Mouse (Mus musculus) liver, postnatal 0 days (tissue): Measurements from ENCODE around the gene Hgd. TPM values are rescaled to one million over a fixed set of nuclear protein-coding genes. Genes with fewer than 3 reads are reported as not detected.

Experiments used
- ATAC-seq: fragments of 200-750 bp; cut with Nextera tagmentation; 2 replicates; pipeline ENCODE4 v1.8.0; 2017; ENCODE audit warnings: mild to moderate bottlenecking, moderate library complexity
- DNase-seq: peaks from one replicate; pipeline ENCODE4 v3.0.0-alpha.2; 2016
- H3K27ac ChIP-seq: fragments of 300-500 bp; sonication (generic); 2 replicates; pipeline ENCODE4 v1.5.1; 2014; ENCODE audit warnings: antibody characterized with exemption, moderate library complexity, mild to moderate bottlenecking, low read depth
- H3K27me3 ChIP-seq: fragments of 300-500 bp; sonication (generic); 2 replicates; pipeline ENCODE4 v1.6.1; 2014; ENCODE audit warnings: low read length, control low read depth, mixed read lengths; ENCODE audit not compliant: insufficient read depth
- H3K36me3 ChIP-seq: fragments of 300-500 bp; sonication (generic); replicated peaks from 2 replicates; pipeline ENCODE4 v1.6.1; 2014; ENCODE audit warnings: mild to moderate bottlenecking, control low read depth, low read length, moderate library complexity, mixed read lengths; ENCODE audit not compliant: insufficient read depth
- H3K4me1 ChIP-seq: fragments of 300-500 bp; sonication (generic); 2 replicates; pipeline ENCODE4 v1.6.1; 2014; ENCODE audit warnings: antibody characterized with exemption, mild to moderate bottlenecking, control low read depth; ENCODE audit not compliant: insufficient read depth
- H3K4me2 ChIP-seq: fragments of 300-500 bp; sonication (generic); 2 replicates; pipeline ENCODE4 v1.6.1; 2014; ENCODE audit warnings: low read depth, mild to moderate bottlenecking, low read length, moderate library complexity, mixed read lengths
- H3K4me3 ChIP-seq: fragments of 300-500 bp; sonication (generic); 2 replicates; pipeline ENCODE4 v1.5.1; 2014; ENCODE audit warnings: low read depth, low read length
- H3K9ac ChIP-seq: fragments of 300-500 bp; sonication (generic); replicated peaks from 2 replicates; pipeline ENCODE4 v1.6.1; 2014; ENCODE audit warnings: mild to moderate bottlenecking, moderate library complexity
- H3K9me3 ChIP-seq: fragments of 300-500 bp; sonication (generic); 2 replicates; pipeline ENCODE4 v1.6.1; 2016; ENCODE audit warnings: mild to moderate bottlenecking, control low read depth, low read length, mixed read lengths
- CTCF ChIP-seq: sonication (generic); IDR thresholded peaks from 2 replicates; pipeline ENCODE4 v1.5.1; 2016; ENCODE audit warnings: antibody characterized with exemption, low read depth
- EP300 ChIP-seq: IDR thresholded peaks from 2 replicates; pipeline ENCODE4 v1.6.1; 2016; ENCODE audit warnings: antibody characterized with exemption, low read depth, mild to moderate bottlenecking
- WGBS: fragments of 180-500 bp; shearing (Covaris S2); extraction: QIAGEN DNeasy Blood & Tissue Kit; methylation state at CpG from one replicate; pipeline ENCODE4 v1.1.7; 2014; ENCODE audit not compliant: insufficient replicate concordance; 5-methylcytosine and 5-hydroxymethylcytosine counted together
- polyA plus RNA-seq: library from polyadenylated mRNA; unstranded; fragments of >200 nt; fragmentation: Nextera tagmentation; extraction: Ambion mirVana; gene quantifications from 2 replicates; pipeline ENCODE4 v1.2.1, GENCODE M21; 2015

The Hgd gene
- polyA plus RNA-seq, 1 experiment from 2014 or later: 131 TPM

GRCm38 (mm10) chr16:37540776-37541175 is 39.2 kb upstream of the Hgd start:
- TF ChIP-seq EP300 (no peak), CTCF (no peak)
- Histone ChIP-seq H3K36me3 (peaks cover 6% of the 10 kb centered on the region), H3K4me2 (peak overlapping the region; percentile 75; the same call in 1 of the 2 replicates), H3K27ac (no peak overlapping the region), H3K4me1 (peaks cover 14% of the 10 kb centered on the region), H3K9ac (no peak overlapping the region), H3K27me3 (no peaks in the 10 kb centered on the region), H3K9me3 (no peaks in the 10 kb centered on the region), H3K4me3 (no peak overlapping the region)
- DNase-seq (no peak), ATAC-seq (no peak)
- WGBS: 84% methylated on average over 6 of the region's 6 CpGs

GRCm38 (mm10) chr16:37546312-37546711 is 33.6 kb upstream of the Hgd start:
- DNase-seq: no peak
- no peak overlapping the region for H3K27ac ChIP-seq
- H3K36me3 ChIP-seq: peaks cover 6% of the 10 kb centered on the region
- no peaks in the 10 kb centered on the region for H3K27me3 ChIP-seq
- H3K4me1 ChIP-seq: no peaks in the 10 kb centered on the region; the same call in 1 of the 2 replicates
- TF ChIP-seq EP300: no peak
- no peak for TF ChIP-seq CTCF
- H3K9me3 ChIP-seq: no peaks in the 10 kb centered on the region
- no peak overlapping the region for H3K4me2 ChIP-seq
- no peak for ATAC-seq
- H3K9ac ChIP-seq: no peak overlapping the region
- WGBS: 78% methylated on average over 5 of the region's 5 CpGs
- no peak overlapping the region for H3K4me3 ChIP-seq

DNA sequence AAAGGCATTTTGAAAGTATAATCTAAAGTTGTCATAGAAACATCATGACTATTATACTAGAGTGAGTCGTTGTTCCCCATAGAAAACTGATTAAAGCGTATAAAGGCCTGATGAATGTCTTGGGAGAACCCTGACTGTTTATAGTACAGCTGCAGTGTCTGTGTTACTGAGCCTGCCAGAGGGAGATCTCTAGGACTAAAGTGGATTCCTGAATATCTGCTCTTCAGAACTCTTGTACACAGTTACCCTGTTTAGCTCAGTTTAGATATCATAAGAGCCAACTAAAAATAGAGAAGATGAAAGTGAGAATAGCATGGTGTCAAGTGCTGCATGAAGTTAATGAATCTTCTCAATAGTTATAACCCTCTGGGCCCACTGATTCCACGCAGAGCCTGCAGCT is 29.7 kb upstream of the Hgd start:
- no peak for DNase-seq

GRCm38 (mm10) chr16:37550981-37551380 is 29.0 kb upstream of the Hgd start:
- H3K4me3 ChIP-seq: no peak overlapping the region
- no peaks in the 10 kb centered on the region for H3K4me1 ChIP-seq
- no peak overlapping the region for H3K4me2 ChIP-seq
- no peaks in the 10 kb centered on the region for H3K9me3 ChIP-seq
- H3K27ac ChIP-seq: no peak overlapping the region
- TF ChIP-seq CTCF (no peak), EP300 (no peak)
- no peak for ATAC-seq
- no peak overlapping the region for H3K9ac ChIP-seq
- WGBS: 81% methylated on average over 2 of the region's 2 CpGs
- H3K36me3 ChIP-seq: no peaks in the 10 kb centered on the region
- DNase-seq: no peak
- no peaks in the 10 kb centered on the region for H3K27me3 ChIP-seq

More for the DNA sequence above, 29.7 kb upstream of the Hgd start:
- H3K36me3 ChIP-seq: no peaks in the 10 kb centered on the region
- no peak overlapping the region for H3K4me2 ChIP-seq
- H3K9ac ChIP-seq: no peak overlapping the region
- TF ChIP-seq CTCF (no peak), EP300 (no peak)
- H3K4me3 ChIP-seq: no peak overlapping the region
- H3K4me1 ChIP-seq: no peaks in the 10 kb centered on the region
- H3K9me3 ChIP-seq: no peaks in the 10 kb centered on the region
- ATAC-seq: no peak
- H3K27me3 ChIP-seq: no peaks in the 10 kb centered on the region
- WGBS: 78% methylated on average over 3 of the region's 3 CpGs
- no peak overlapping the region for H3K27ac ChIP-seq

DNA sequence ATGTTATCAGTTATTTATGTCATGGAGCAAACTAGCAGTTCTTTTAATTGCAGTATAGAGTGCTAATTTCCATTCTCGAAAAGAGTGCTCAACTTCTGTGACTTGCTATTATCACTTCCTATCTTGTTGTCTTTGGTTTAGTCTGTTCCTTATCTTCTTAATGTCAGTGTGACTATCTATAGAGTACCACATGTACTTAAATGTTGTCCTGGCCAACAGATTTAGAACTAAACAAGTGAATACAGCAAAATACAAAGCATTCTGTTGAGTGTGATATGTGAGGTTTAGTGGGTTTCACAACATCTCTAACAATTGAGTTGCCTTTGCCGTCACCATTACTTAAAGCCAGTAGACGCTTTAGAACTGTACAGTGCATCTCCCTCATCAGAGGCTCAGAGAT is 27.1 kb upstream of the Hgd start:
- TF ChIP-seq EP300 (no peak), CTCF (no peak)
- 76% methylated on average over 3 of the region's 3 CpGs for WGBS
- no peaks in the 10 kb centered on the region for H3K27me3 ChIP-seq

DNA sequence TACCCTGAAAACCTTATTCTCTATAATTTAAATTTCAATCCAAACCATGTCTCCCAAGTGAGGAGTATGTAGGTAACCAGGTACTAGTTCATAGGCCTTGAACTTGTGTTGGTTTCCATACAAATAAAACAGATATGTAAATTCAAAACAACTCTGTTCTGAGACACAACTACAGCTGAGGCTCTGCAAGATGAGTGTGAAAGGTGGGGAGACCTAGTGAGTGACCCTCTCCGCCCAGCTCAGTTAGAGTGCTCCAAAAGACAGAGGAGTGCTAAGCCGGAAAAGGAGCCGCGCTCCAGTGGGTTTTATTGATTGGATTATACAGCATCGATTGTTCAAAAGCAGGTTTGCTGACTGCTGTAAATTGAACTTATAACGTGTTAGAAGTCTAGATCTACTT is 17.5 kb upstream of the Hgd start:
- H3K27me3 ChIP-seq: no peaks in the 10 kb centered on the region
- 88% methylated on average over 6 of the region's 6 CpGs for WGBS
- H3K9me3 ChIP-seq: no peaks in the 10 kb centered on the region
- DNase-seq (no peak), ATAC-seq (no peak)
- TF ChIP-seq EP300 (no peak), CTCF (no peak)
- no peak overlapping the region for H3K4me3 ChIP-seq
- no peak overlapping the region for H3K27ac ChIP-seq
- peaks cover 13% of the 10 kb centered on the region for H3K36me3 ChIP-seq
- H3K4me2 ChIP-seq: no peak overlapping the region
- H3K4me1 ChIP-seq: 0 out of 2 replicates have a peak, but pooled peaks cover 7% of the 10 kb centered on the region
- H3K9ac ChIP-seq: no peak overlapping the region

More for the DNA sequence above, 27.1 kb upstream of the Hgd start:
- Histone ChIP-seq H3K27ac (no peak overlapping the region), H3K4me1 (no peaks in the 10 kb centered on the region), H3K9me3 (no peaks in the 10 kb centered on the region), H3K4me2 (no peak overlapping the region), H3K4me3 (no peak overlapping the region), H3K9ac (no peak overlapping the region), H3K36me3 (peaks cover 8% of the 10 kb centered on the region)
- no peak for DNase-seq
- ATAC-seq: no peak

GRCm38 (mm10) chr16:37562961-37563360 is 17.0 kb upstream of the Hgd start:
- DNase-seq (no peak), ATAC-seq (no peak)
- no peaks in the 10 kb centered on the region for H3K27me3 ChIP-seq
- H3K36me3 ChIP-seq: peaks cover 7% of the 10 kb centered on the region; the same call in 1 of the 2 replicates
- 0 out of 2 replicates have a peak, but pooled peaks cover 7% of the 10 kb centered on the region for H3K4me1 ChIP-seq
- no peak overlapping the region for H3K4me3 ChIP-seq
- no peak overlapping the region for H3K27ac ChIP-seq
- no peak overlapping the region for H3K4me2 ChIP-seq
- WGBS: 87% methylated on average over 5 of the region's 5 CpGs
- H3K9me3 ChIP-seq: no peaks in the 10 kb centered on the region
- TF ChIP-seq CTCF (no peak), EP300 (no peak)
- no peak overlapping the region for H3K9ac ChIP-seq
